Comparison of ENCODE assay signal across 8 mouse cellular contexts in the genomic region with DNA sequence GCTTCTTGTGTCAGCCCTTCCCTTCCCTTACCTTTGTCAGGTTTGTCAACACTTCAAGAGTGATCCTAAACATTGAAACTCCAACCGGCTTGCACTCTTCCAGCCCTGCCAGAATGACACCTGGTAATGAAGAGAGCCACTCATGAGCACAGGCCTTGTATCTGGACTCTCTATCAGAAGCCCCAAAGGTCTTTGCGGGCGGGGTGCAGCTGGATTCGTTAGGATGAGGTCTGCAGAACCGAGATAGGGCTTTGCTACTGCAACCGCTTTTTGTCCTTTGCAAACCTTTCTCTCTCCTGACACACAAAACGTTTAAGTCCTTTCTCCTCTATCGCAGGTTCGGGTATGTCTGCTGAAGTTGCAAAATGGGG. TPM values are rescaled to one million over a fixed set of nuclear protein-coding genes. Genes with fewer than 3 reads are reported as not detected.
DNase-seq lines count a peak whose midpoint lies in the region; ATAC-seq and TF ChIP-seq lines count a peak whose summit lies in the region.

A gene (minus strand): TSS at position 131 of the 371 bp plus-strand sequence.

- TF ChIP-seq POLR2A in limb, embryonic 14.5 days (IDR thresholded peaks at IDR 0.05; ENCODE audit: borderline replicate concordance, extremely low read depth, insufficient read depth, insufficient read length) = no peak
- no peak for TF ChIP-seq POLR2A in small intestine, adult 2 months (IDR thresholded peaks at IDR 0.05; ENCODE audit: low read depth, low read length)

- peak within 1 kb of the TSS; percentile 77 for H3K27ac ChIP-seq in lung, embryonic 15.5 days
- H3K27ac ChIP-seq in embryonic facial prominence, embryonic 11.5 days (replicated peaks; ENCODE audit: low read depth, low read length) = no peak within 1 kb of the TSS; the same call in 1 of the 2 replicates
- peak within 1 kb of the TSS in 1 of 2 experiments; percentile 9; a peak in 1 of 4 replicates for H3K27ac ChIP-seq in heart, embryonic 14.5 days (replicated peaks in 1 of 2; ENCODE audit: control insufficient read depth in 1 of 2, insufficient read depth in 1 of 2, low read depth in 2 of 2, low read length in 2 of 2)
- H3K27ac ChIP-seq in limb, embryonic 14.5 days (replicated peaks; ENCODE audit: low read depth, low read length) = no peak within 1 kb of the TSS
- peak within 1 kb of the TSS; percentile 4; the same call in 1 of the 2 replicates for H3K27ac ChIP-seq in small intestine, adult 2 months (ENCODE audit: insufficient read depth, low read depth, low read length)

- no peak for TF ChIP-seq CTCF in small intestine, adult 2 months (IDR thresholded peaks at IDR 0.05; ENCODE audit: extremely low read depth, insufficient read length, insufficient replicate concordance, low read depth, low read length)

- ATAC-seq in lung, embryonic 15.5 days (ENCODE audit: borderline replicate concordance, extremely low read depth, low FRiP score, low TSS enrichment) = peak; percentile 20; the same call in 1 of the 2 replicates
- no peak for ATAC-seq in embryonic facial prominence, embryonic 11.5 days (replicated peaks; ENCODE audit: insufficient number of reproducible peaks, low FRiP score, low TSS enrichment, low read depth)
- no peak for ATAC-seq in heart, embryonic 14.5 days (ENCODE audit: insufficient number of reproducible peaks, insufficient read depth, low FRiP score, low read depth)
- ATAC-seq in limb, embryonic 14.5 days (ENCODE audit: low FRiP score, low read depth) = no peak

- no peaks in the 10 kb centered on the region for H3K36me3 ChIP-seq in lung, embryonic 15.5 days
- no peaks in the 10 kb centered on the region for H3K36me3 ChIP-seq in embryonic facial prominence, embryonic 11.5 days (replicated peaks; ENCODE audit: control insufficient read depth, insufficient read depth, low read depth, low read length)
- no peaks in the 10 kb centered on the region for H3K36me3 ChIP-seq in heart, embryonic 14.5 days (ENCODE audit: control insufficient read depth, insufficient read depth, low read length)
- H3K36me3 ChIP-seq in limb, embryonic 14.5 days (ENCODE audit: control insufficient read depth, insufficient read depth, low read length) = no peaks in the 10 kb centered on the region
- H3K36me3 ChIP-seq in small intestine, adult 2 months (ENCODE audit: control insufficient read depth, insufficient read depth, low read length) = no peaks in the 10 kb centered on the region

- no peaks in the 10 kb centered on the region for H3K9me3 ChIP-seq in lung, embryonic 15.5 days
- no peaks in the 10 kb centered on the region for H3K9me3 ChIP-seq in embryonic facial prominence, embryonic 11.5 days (replicated peaks; ENCODE audit: control insufficient read depth, low read length)
- no peaks in the 10 kb centered on the region for H3K9me3 ChIP-seq in heart, embryonic 14.5 days (ENCODE audit: control insufficient read depth, low read length)
- no peaks in the 10 kb centered on the region for H3K9me3 ChIP-seq in limb, embryonic 14.5 days (ENCODE audit: control insufficient read depth, low read length)

- H3K4me3 ChIP-seq in lung, embryonic 15.5 days = peak within 1 kb of the TSS; percentile 59
- H3K4me3 ChIP-seq in embryonic facial prominence, embryonic 11.5 days (ENCODE audit: low read depth, low read length) = peak within 1 kb of the TSS; percentile 58
- H3K4me3 ChIP-seq in heart, embryonic 14.5 days (ENCODE audit: control insufficient read depth in 1 of 2, insufficient read depth in 1 of 2, low read depth in 1 of 2, low read length in 2 of 2) = peak within 1 kb of the TSS; percentile 55 to 88
- H3K4me3 ChIP-seq in limb, embryonic 14.5 days (replicated peaks; ENCODE audit: low read length) = peak within 1 kb of the TSS; percentile 52
- peak within 1 kb of the TSS; percentile 74 for H3K4me3 ChIP-seq in small intestine, adult 2 months (ENCODE audit: low read depth, low read length)

- H3K4me2 ChIP-seq in lung, embryonic 15.5 days = peak within 1 kb of the TSS; percentile 96
- H3K4me2 ChIP-seq in embryonic facial prominence, embryonic 11.5 days (ENCODE audit: low read depth, low read length) = peak within 1 kb of the TSS; percentile 89
- H3K4me2 ChIP-seq in heart, embryonic 14.5 days (ENCODE audit: low read length) = peak within 1 kb of the TSS; percentile 70
- peak within 1 kb of the TSS; percentile 89 for H3K4me2 ChIP-seq in limb, embryonic 14.5 days (replicated peaks; ENCODE audit: low read depth, low read length, severe bottlenecking)

- no peak for DNase-seq in lung, postnatal 14 days
- no peak for DNase-seq in embryonic facial prominence, embryonic 11.5 days (ENCODE audit: low spot score)
- no peak for DNase-seq in limb, embryonic 14.5 days (ENCODE audit: low spot score)
- no peak for DNase-seq in kidney, adult 9 months
- DNase-seq in cerebellum, adult 18-20 months = no peak

- peak within 1 kb of the TSS; percentile 50 for H3K9ac ChIP-seq in lung, embryonic 15.5 days
- peak within 1 kb of the TSS; percentile 44 for H3K9ac ChIP-seq in embryonic facial prominence, embryonic 11.5 days (replicated peaks; ENCODE audit: low read length)
- peak within 1 kb of the TSS; percentile 74 for H3K9ac ChIP-seq in heart, embryonic 14.5 days (ENCODE audit: low read length)
- peak within 1 kb of the TSS; percentile 48 for H3K9ac ChIP-seq in limb, embryonic 14.5 days (ENCODE audit: low read depth, low read length, severe bottlenecking)

- peaks cover 18% of the 10 kb centered on the region; the same call in 1 of the 2 replicates for H3K4me1 ChIP-seq in lung, embryonic 15.5 days
- H3K4me1 ChIP-seq in embryonic facial prominence, embryonic 11.5 days (ENCODE audit: control insufficient read depth, insufficient read depth, low read length) = 0 out of 2 replicates have a peak, but pooled peaks cover 4% of the 10 kb centered on the region
- peaks cover 0 to 5% of the 10 kb centered on the region in 2 experiments; a peak in 2 of 4 replicates for H3K4me1 ChIP-seq in heart, embryonic 14.5 days (ENCODE audit: control insufficient read depth in 2 of 2, insufficient read depth in 2 of 2, low read length in 2 of 2)
- peaks cover 3% of the 10 kb centered on the region; the same call in 1 of the 2 replicates for H3K4me1 ChIP-seq in limb, embryonic 14.5 days (ENCODE audit: control insufficient read depth, insufficient read depth, low read length)
- H3K4me1 ChIP-seq in small intestine, adult 2 months (ENCODE audit: control insufficient read depth, insufficient read depth, insufficient read length, low read length) = 0 out of 2 replicates have a peak, but pooled peaks cover 2% of the 10 kb centered on the region

- H3K27me3 ChIP-seq in lung, embryonic 15.5 days = 0 out of 2 replicates have a peak, but pooled peaks cover 7% of the 10 kb centered on the region
- H3K27me3 ChIP-seq in embryonic facial prominence, embryonic 11.5 days (ENCODE audit: control insufficient read depth, insufficient read depth, low read length) = peaks cover 8% of the 10 kb centered on the region; the same call in 1 of the 2 replicates
- no peaks in the 10 kb centered on the region for H3K27me3 ChIP-seq in heart, embryonic 14.5 days (ENCODE audit: control insufficient read depth, insufficient read depth, low read length)
- peaks cover 13% of the 10 kb centered on the region for H3K27me3 ChIP-seq in limb, embryonic 14.5 days (ENCODE audit: control insufficient read depth, insufficient read depth, low read length)
- 0 out of 2 replicates have a peak, but pooled peaks cover 3% of the 10 kb centered on the region for H3K27me3 ChIP-seq in small intestine, adult 2 months (ENCODE audit: control insufficient read depth, insufficient read depth, low read length)

- WGBS in lung, embryonic 15.5 days = 23% methylated on average over 9 of the region's 9 CpGs
- 14% methylated on average over 9 of the region's 9 CpGs for WGBS in embryonic facial prominence, embryonic 11.5 days
- WGBS in heart, embryonic 14.5 days = 24% methylated on average over 9 of the region's 9 CpGs
- 25% methylated on average over 9 of the region's 9 CpGs for WGBS in limb, embryonic 14.5 days
- 39% methylated on average over 9 of the region's 9 CpGs for WGBS in small intestine, adult 2 months

RNA-seq across cellular contexts. Expression of the gene that starts here (rescaled TPM):
- polyA plus RNA-seq in lung, embryonic 15.5 days (2015; fragmentation: Nextera tagmentation; extraction: Ambion mirVana) = 43.7 and 44.6 TPM in 2 replicates
- polyA plus RNA-seq in embryonic facial prominence, embryonic 11.5 days (2014; fragmentation: Nextera tagmentation; extraction: Ambion mirVana) = 11.7 and 14.0 TPM in 2 replicates
- polyA plus RNA-seq in heart, embryonic 14.5 days (2014; fragmentation: Nextera tagmentation; extraction: Ambion mirVana) = 22.7 and 26.0 TPM in 2 replicates
- 15.9 and 16.0 TPM in 2 replicates for polyA plus RNA-seq in limb, embryonic 14.5 days (2012; rRNA removed)
- 46.1 and 50.7 TPM in 2 replicates for polyA plus RNA-seq in limb, embryonic 14.5 days (2014; fragmentation: Nextera tagmentation; extraction: Ambion mirVana)
- polyA plus RNA-seq in small intestine, adult 2 months (2012; rRNA removed) = 1.3 and 33.7 TPM in 2 replicates

Comparison
In these comparisons a context has a peak if more than half of its experiments do, and no peak if none do; other contexts are left out.
1. H3K27ac ChIP-seq: peak in lung, embryonic 15.5 days (single experiment) and small intestine, adult 2 months (single experiment); none in embryonic facial prominence, embryonic 11.5 days (single experiment) and limb, embryonic 14.5 days (single experiment).
2. Peak in every context shown above with its lines, with median percentiles within 50 percentile points of each other: H3K4me2 ChIP-seq, H3K4me3 ChIP-seq and H3K9ac ChIP-seq.